Mouse (Mus musculus): ENCODE data around the gene Pip4k2a. TPM values are rescaled to one million over a fixed set of nuclear protein-coding genes. Genes with fewer than 3 reads are reported as not detected.

Gene Pip4k2a
- polyA plus RNA-seq, 1 experiment from 2014 or later: 6.7 TPM

GRCm38 (mm10) chr2:18974882-18975645 is 22.9 kb downstream of the Pip4k2a start:
- H3K36me3 ChIP-seq: no peaks in the 10 kb centered on the region
- no peaks in the 10 kb centered on the region for H3K27me3 ChIP-seq (ENCODE audit: low read depth, poor library complexity, severe bottlenecking)
- DNase-seq (ENCODE audit: low spot score): no peak
- 65% methylated on average over 4 of the region's 4 CpGs for WGBS
- no peak overlapping the region for H3K27ac ChIP-seq
- no peaks in the 10 kb centered on the region; the same call in 1 of the 2 replicates for H3K9me3 ChIP-seq (replicated peaks)
- no peak overlapping the region for H3K4me3 ChIP-seq
- peaks cover 6% of the 10 kb centered on the region; the same call in 1 of the 2 replicates for H3K4me1 ChIP-seq

- no peaks in the 10 kb centered on the region for H3K27me3 ChIP-seq (ENCODE audit: low read depth, poor library complexity, severe bottlenecking)
- no peak overlapping the region for H3K27ac ChIP-seq
- H3K36me3 ChIP-seq: no peaks in the 10 kb centered on the region
- no peak for DNase-seq (ENCODE audit: low spot score)
- no peaks in the 10 kb centered on the region; the same call in 1 of the 2 replicates for H3K9me3 ChIP-seq (replicated peaks)
- no peak overlapping the region for H3K4me3 ChIP-seq
- H3K4me1 ChIP-seq: peaks cover 7% of the 10 kb centered on the region; the same call in 1 of the 2 replicates
- 74% methylated on average over 3 of the region's 3 CpGs for WGBS
These were observed 26.4 kb downstream of the Pip4k2a start for GRCm38 (mm10) chr2:18971564-18971963.

GRCm38 (mm10) chr2:18970461-18970860 is 27.5 kb downstream of the Pip4k2a start:
- H3K4me1 ChIP-seq: peaks cover 6% of the 10 kb centered on the region; the same call in 1 of the 2 replicates
- no peaks in the 10 kb centered on the region for H3K36me3 ChIP-seq
- 85% methylated on average over 2 of the region's 2 CpGs for WGBS
- no peak for DNase-seq (ENCODE audit: low spot score)
- no peaks in the 10 kb centered on the region for H3K27me3 ChIP-seq (ENCODE audit: low read depth, poor library complexity, severe bottlenecking)
- H3K27ac ChIP-seq: no peak overlapping the region
- H3K4me3 ChIP-seq: no peak overlapping the region
- H3K9me3 ChIP-seq (replicated peaks): no peaks in the 10 kb centered on the region; the same call in 1 of the 2 replicates

- H3K36me3 ChIP-seq: no peaks in the 10 kb centered on the region
- no peaks in the 10 kb centered on the region for H3K27me3 ChIP-seq (ENCODE audit: low read depth, poor library complexity, severe bottlenecking)
- no peak for DNase-seq (ENCODE audit: low spot score)
- 85% methylated on average over 5 of the region's 5 CpGs for WGBS
- H3K4me3 ChIP-seq: no peak overlapping the region
- H3K4me1 ChIP-seq: peaks cover 5% of the 10 kb centered on the region; the same call in 1 of the 2 replicates
- H3K27ac ChIP-seq: no peak overlapping the region
- no peaks in the 10 kb centered on the region; the same call in 1 of the 2 replicates for H3K9me3 ChIP-seq (replicated peaks)
These were observed 28.8 kb downstream of the Pip4k2a start for GRCm38 (mm10) chr2:18969066-18969681.

GRCm38 (mm10) chr2:18967451-18968063 is 30.4 kb downstream of the Pip4k2a start:
- Histone ChIP-seq H3K9me3 (replicated peaks) (no peaks in the 10 kb centered on the region), H3K27me3 (ENCODE audit: low read depth, poor library complexity, severe bottlenecking) (no peaks in the 10 kb centered on the region), H3K36me3 (no peaks in the 10 kb centered on the region), H3K27ac (no peak overlapping the region), H3K4me1 (peaks cover 16% of the 10 kb centered on the region), H3K4me3 (no peak overlapping the region)
- no peak for DNase-seq (ENCODE audit: low spot score)
- 96% methylated on average over 5 of the region's 5 CpGs for WGBS

GRCm38 (mm10) chr2:18966566-18966965 is 31.4 kb downstream of the Pip4k2a start:
- Histone ChIP-seq H3K4me3 (no peak overlapping the region), H3K27ac (no peak overlapping the region), H3K36me3 (no peaks in the 10 kb centered on the region), H3K9me3 (replicated peaks) (no peaks in the 10 kb centered on the region), H3K4me1 (peaks cover 17% of the 10 kb centered on the region), H3K27me3 (ENCODE audit: low read depth, poor library complexity, severe bottlenecking) (no peaks in the 10 kb centered on the region)
- 95% methylated on average over 5 of the region's 5 CpGs for WGBS
- no peak for DNase-seq (ENCODE audit: low spot score)

GRCm38 (mm10) chr2:18965950-18966349 is 32.0 kb downstream of the Pip4k2a start:
- Histone ChIP-seq H3K36me3 (no peaks in the 10 kb centered on the region), H3K27me3 (ENCODE audit: low read depth, poor library complexity, severe bottlenecking) (no peaks in the 10 kb centered on the region), H3K4me3 (no peak overlapping the region), H3K9me3 (replicated peaks) (no peaks in the 10 kb centered on the region), H3K4me1 (peaks cover 23% of the 10 kb centered on the region), H3K27ac (no peak overlapping the region)
- WGBS: 98% methylated on average over 2 of the region's 2 CpGs
- no peak for DNase-seq (ENCODE audit: low spot score)

GRCm38 (mm10) chr2:18965108-18965507 is 32.8 kb downstream of the Pip4k2a start:
- H3K27ac ChIP-seq: 0 out of 2 replicates have a peak overlapping the region, but pooled peaks have one; percentile 26
- no peaks in the 10 kb centered on the region for H3K36me3 ChIP-seq
- DNase-seq (ENCODE audit: low spot score): no peak
- 77% methylated on average over 3 of the region's 3 CpGs for WGBS
- no peaks in the 10 kb centered on the region for H3K27me3 ChIP-seq (ENCODE audit: low read depth, poor library complexity, severe bottlenecking)
- peaks cover 32% of the 10 kb centered on the region for H3K4me1 ChIP-seq
- H3K9me3 ChIP-seq (replicated peaks): no peaks in the 10 kb centered on the region
- no peak overlapping the region for H3K4me3 ChIP-seq

GRCm38 (mm10) chr2:18963286-18964040 is 34.5 kb downstream of the Pip4k2a start:
- no peak for DNase-seq (ENCODE audit: low spot score)
- no peaks in the 10 kb centered on the region for H3K36me3 ChIP-seq
- 0 out of 2 replicates have a peak overlapping the region, but pooled peaks have one; percentile 19 for H3K27ac ChIP-seq
- no peaks in the 10 kb centered on the region for H3K9me3 ChIP-seq (replicated peaks)
- no peak overlapping the region for H3K4me3 ChIP-seq
- WGBS: 80% methylated on average over 13 of the region's 13 CpGs
- peaks cover 31% of the 10 kb centered on the region for H3K4me1 ChIP-seq
- H3K27me3 ChIP-seq (ENCODE audit: low read depth, poor library complexity, severe bottlenecking): no peaks in the 10 kb centered on the region

GRCm38 (mm10) chr2:18962502-18962901 is 35.4 kb downstream of the Pip4k2a start:
- 85% methylated on average over 3 of the region's 3 CpGs for WGBS
- Histone ChIP-seq H3K36me3 (no peaks in the 10 kb centered on the region), H3K4me1 (peaks cover 36% of the 10 kb centered on the region), H3K4me3 (no peak overlapping the region), H3K27me3 (ENCODE audit: low read depth, poor library complexity, severe bottlenecking) (no peaks in the 10 kb centered on the region), H3K9me3 (replicated peaks) (no peaks in the 10 kb centered on the region), H3K27ac (no peak overlapping the region)
- DNase-seq (ENCODE audit: low spot score): no peak

- no peak overlapping the region for H3K4me3 ChIP-seq
- WGBS: 52% methylated on average over 7 of the region's 7 CpGs
- H3K27me3 ChIP-seq (ENCODE audit: low read depth, poor library complexity, severe bottlenecking): no peaks in the 10 kb centered on the region
- no peak overlapping the region; the same call in 1 of the 2 replicates for H3K27ac ChIP-seq
- H3K9me3 ChIP-seq (replicated peaks): no peaks in the 10 kb centered on the region
- no peaks in the 10 kb centered on the region for H3K36me3 ChIP-seq
- no peak for DNase-seq (ENCODE audit: low spot score)
- H3K4me1 ChIP-seq: peaks cover 48% of the 10 kb centered on the region
These were observed 37.5 kb downstream of the Pip4k2a start for GRCm38 (mm10) chr2:18960376-18960973.

GRCm38 (mm10) chr2:18959558-18959957 is 38.4 kb downstream of the Pip4k2a start:
- H3K9me3 ChIP-seq (replicated peaks): no peaks in the 10 kb centered on the region
- H3K36me3 ChIP-seq: no peaks in the 10 kb centered on the region
- H3K4me1 ChIP-seq: peaks cover 55% of the 10 kb centered on the region
- 90% methylated on average over 5 of the region's 5 CpGs for WGBS
- no peaks in the 10 kb centered on the region for H3K27me3 ChIP-seq (ENCODE audit: low read depth, poor library complexity, severe bottlenecking)
- H3K4me3 ChIP-seq: no peak overlapping the region
- no peak overlapping the region for H3K27ac ChIP-seq
- DNase-seq (ENCODE audit: low spot score): no peak

All from limb, embryonic 10.5 days (tissue).